Mouse (Mus musculus) urinary bladder, adult 2 months (tissue): ENCODE data around the gene Ipcef1. TPM values are rescaled to one million over a fixed set of nuclear protein-coding genes. Genes with fewer than 3 reads are reported as not detected.

Experiments
- DNase-seq: peaks from one replicate; pipeline ENCODE4 v3.0.0; 2022; ENCODE audit warnings: low spot score
- polyA plus RNA-seq: library from polyadenylated mRNA; depleted of rRNA; stranded (reverse); fragments of >200 nt; gene quantifications from 2 replicates; pipeline ENCODE4 v1.2.3, GENCODE M21; 2012

Ipcef1 gene
- polyA plus RNA-seq, 1 experiment, result 2.3 TPM

DNA sequence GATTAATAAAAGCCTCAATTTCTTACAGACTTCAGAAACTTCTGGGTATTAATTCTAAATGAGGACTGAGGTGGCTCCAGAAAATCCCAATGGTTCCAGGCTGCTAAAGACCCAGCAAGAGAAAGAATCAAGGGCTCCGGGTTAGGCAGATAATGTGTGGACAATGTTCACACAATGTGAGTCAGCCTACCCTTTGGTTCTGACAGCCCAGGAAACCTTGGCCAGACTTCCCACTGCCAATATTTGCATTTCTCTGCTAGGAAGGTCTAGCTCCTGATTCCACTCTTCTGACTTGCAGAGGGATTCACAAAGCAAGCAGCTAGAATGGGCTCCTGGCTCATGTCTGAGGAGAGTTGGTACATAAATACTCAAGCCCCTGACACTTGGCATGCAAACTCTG, 83.9 kb downstream of the Ipcef1 start:
- DNase-seq, result no peak

DNA sequence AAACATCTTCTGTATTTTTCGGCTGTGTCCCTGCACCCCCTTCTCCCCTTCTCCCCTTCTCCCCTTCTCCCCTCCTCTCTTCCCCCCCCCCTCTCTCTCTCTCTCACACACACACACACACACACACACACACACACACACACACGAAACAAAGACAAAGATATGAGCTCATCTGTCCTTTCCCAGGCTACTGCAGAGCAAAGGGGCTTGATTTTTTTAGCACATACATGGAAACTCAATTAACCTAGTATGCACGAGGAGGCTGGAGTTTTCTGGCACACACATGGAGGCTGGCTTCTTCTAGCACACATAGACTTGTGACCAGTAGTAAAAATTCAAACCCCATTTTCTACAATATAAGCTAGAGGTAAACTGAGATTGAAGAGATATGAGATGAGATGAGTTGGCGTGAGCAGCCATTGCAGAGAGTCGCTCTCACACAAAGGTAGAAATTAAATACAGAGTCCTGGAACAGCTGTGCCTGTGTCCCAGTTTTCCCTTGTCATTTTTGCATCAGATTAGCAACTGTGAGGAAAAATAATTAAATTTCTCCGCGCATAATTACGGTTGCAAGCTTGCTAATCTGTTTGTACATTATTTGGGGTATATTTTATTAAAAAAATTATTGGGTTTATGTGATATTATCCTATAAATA, 84.6 kb downstream of the Ipcef1 start:
- no peak for DNase-seq

DNA sequence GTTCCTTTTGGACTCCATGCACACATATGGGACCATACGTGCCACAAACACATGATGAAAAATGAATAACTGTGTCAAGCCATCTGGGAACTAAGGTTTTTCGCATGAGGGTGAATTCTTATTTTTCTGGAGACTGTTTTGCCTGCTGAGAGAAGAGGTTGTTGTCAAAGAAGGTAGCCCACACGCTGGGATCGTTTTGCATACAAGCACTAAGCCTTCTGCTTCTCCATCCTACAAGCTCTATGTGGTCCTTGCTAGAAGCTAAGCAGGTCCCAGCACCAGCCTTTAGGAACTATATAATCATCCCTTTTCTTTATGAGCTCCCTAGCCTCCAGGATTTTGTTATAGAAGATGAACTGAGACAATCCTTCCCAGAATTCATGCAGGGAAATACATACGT, 93.5 kb downstream of the Ipcef1 start:
- DNase-seq, result no peak

DNA sequence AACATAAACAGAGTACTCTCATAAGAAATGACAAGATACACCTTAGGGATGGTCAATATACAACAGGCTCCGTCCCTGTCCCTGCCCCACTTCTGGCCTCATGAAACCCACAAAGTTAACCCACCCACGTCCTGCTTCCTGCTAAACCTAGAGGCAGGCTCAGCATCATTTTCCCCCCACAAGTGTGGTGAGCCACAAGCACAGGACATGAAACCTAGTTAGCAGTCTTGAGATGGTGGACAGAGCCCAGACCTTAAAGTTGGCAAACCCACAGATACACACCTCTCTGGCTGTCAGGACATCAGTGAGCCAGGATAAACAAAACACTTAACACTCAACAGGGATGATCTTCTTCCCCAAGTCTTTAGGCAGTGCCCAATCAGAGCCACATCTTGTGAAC, 95.9 kb downstream of the Ipcef1 start:
- DNase-seq, result no peak

DNA sequence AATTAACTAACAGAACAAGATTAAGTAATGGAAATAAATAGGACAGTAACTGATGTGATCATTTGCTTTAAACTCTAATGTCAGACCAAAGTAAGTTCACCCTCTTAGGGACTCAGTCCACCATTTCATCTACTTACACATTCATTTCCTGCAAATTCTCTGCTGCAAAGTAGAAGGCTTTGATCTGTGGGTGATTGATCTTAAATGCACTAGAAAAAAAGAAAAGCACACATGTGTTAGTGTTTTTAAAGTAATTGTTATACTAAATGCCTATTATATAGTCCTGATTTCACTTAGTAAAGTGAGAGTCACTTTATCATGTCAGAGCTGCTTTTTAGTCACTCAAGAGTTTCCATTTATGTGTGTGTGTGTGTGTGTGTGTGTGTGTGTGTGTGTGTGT, 97.7 kb downstream of the Ipcef1 start:
- DNase-seq, result no peak

DNA sequence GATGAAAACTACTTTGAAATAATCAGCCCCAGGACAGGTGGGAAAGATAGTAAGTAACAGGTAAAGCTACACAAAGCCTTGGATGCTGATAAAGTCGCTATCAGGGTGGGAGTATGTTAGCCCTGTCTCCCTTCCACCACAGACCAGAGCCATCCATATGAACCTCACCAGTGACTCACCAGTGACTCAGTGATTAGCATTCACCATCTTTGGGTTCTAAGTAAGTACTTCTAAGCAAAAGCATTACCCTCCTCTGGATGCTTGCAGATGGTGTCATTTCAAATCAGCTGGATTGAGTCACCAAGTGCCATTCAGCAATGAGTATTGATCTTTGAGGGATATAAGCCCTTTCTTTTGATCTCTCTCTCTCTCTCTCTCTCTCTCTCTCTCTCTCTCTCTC, 99.2 kb downstream of the Ipcef1 start:
- no peak for DNase-seq

DNA sequence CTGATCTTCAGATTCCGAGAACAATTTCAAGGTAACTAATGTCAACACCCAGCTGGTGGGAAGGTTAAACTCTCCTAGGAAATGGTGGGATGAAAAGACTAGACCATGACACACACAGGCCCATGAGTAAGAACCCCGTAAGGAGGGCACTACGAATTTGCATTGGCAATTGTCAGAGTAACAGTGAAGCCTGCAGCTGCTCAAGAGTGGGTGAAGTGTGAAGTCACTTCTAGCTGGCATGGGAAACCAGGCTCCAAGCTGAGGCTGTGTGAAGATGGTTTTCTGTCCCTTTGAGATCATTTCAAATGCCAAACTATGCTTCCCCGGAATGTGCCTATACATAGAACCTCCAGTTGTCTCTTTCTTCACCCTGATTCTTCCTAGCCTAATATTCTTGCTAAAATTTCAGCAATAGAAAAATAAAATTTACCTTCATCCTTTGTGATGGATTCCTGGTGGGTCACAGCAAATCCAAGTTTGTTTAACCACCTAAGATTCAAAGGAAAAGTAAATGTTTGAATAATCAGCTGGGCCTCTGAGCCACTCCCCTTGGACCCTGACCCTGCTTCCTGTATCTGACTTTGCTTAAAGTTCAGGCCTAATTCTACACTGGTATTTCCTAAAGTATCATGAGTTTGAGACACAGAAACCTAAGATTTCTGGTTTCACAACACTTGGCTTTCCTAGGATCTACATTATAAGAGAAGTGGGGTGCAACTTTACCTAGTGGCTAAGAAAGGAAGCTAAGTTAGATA, 115.4 kb downstream of the Ipcef1 start:
- DNase-seq, result no peak

DNA sequence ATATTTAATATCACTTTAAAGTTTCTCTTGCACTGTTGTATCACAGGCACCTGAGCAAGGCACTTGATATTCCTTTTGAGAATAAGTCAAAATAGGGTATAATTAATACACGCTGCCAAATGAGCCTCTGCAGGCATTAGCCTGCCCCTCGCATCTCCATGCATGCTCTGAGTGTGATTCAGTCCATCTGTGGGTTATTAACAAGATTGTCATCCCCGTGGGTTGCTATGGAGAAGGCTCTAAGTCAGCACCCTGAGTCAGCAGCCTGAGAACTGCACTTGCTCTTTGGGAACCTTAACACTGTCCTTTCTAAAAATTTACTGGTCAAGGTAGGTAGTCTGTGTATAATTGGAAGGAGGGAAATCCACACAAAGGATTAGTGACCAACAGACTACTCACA, 117.5 kb downstream of the Ipcef1 start:
- no peak for DNase-seq

DNA sequence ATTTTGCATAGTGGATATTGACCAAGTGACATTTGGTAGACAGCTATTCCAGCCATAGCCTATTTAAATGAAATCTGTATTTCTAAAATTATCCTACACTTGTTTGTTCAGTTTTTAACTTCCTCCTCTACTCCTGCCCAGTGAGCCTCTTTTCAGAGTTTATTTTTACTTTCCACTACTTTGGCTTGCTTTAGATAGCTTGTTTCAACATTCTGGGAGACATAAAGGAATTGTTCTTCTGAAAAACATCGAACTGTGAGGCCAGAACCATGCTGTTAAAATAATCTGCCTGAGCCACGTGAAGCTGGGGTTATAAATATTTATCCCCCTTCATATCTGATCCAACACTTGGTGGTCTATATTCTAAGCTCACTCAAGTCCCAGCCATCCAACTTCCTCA, 121.4 kb downstream of the Ipcef1 start:
- no peak for DNase-seq

DNA sequence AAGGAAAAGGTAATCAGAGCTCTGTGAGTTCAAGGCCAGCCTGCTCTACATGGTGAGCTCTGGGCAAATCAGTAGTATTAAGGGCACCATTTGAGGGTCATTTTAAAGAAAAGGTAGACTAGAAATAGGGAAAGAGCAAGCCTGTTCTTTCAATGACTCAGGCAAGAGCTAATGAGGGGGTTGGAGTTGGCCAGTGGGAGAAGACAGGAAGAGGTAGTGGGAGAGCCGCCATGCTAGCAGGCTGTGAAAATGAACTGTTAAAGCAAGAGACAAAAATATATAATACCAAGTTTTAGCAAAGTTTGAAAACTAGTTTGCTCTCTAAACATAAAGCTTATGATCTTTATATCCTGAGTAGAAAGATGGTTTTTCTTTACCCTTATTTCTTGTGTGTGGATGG, 121.9 kb downstream of the Ipcef1 start:
- no peak for DNase-seq

DNA sequence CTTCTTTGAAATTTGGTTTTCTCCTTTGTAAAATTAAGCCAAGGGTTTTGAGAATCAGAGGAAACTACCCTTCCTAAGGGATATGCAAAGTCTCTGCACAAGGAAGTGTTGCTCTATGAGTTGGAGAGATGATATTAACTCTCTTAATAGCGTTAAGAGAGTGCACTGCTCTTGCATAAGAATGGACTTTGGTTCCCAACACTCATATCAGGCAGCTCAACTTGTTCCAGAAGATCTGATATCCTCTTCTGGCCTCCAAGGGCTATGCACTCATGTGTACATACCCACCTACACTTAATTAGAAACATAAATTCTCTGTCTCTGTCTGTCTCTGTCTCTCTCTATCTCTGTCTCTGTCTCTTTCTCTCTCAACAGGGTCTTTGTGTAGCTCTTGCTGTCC, 123.4 kb downstream of the Ipcef1 start:
- DNase-seq, result no peak

DNA sequence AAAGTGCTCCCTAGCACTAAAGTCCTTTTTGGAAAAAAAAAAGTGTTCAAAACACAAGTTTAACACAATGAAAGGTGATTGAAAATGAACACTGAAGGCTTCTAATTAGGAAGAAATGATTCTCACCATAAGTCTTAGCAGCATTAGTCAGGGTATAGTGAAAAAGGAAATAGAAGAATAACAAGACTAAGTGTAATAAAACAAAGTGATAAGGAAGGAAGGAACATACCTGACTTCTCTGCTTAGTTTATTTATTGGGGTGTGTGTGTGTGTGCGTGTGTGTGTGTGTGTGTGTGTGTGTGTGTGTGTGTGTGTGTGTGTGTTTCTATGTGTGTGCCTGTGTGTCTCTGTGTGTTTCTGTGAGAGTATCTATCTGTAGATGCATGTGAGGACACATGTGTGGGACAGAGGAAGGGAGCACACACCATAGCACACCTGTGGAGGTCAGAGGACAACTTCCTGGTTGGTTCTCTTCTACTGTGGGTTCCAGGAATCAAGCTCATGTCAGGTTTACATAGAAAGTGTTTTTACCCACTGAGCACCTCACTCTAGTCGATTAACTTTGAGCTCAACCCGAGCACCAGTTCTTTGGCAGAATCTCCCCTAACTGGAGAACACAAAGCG, 124.6 kb downstream of the Ipcef1 start:
- DNase-seq, result no peak

DNA sequence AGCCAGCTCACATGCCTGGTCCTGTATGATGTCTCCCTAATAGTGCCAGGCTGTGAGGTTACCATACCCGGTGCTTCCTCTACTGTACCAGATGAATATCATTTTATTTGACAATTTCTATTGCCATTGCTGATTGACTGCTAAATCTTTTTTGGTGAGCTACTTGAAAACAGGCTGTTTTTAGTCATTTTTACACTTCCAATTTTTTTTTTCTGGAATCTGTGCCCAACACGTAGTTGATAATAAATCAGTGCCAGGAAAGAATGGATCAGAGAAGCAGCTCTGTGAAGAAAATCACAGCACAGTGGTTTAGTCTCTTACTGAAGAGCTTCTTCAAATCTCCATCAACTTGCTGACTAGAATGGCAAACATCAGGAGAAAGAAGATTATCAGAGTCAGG, 125.6 kb downstream of the Ipcef1 start:
- DNase-seq, result no peak

DNA sequence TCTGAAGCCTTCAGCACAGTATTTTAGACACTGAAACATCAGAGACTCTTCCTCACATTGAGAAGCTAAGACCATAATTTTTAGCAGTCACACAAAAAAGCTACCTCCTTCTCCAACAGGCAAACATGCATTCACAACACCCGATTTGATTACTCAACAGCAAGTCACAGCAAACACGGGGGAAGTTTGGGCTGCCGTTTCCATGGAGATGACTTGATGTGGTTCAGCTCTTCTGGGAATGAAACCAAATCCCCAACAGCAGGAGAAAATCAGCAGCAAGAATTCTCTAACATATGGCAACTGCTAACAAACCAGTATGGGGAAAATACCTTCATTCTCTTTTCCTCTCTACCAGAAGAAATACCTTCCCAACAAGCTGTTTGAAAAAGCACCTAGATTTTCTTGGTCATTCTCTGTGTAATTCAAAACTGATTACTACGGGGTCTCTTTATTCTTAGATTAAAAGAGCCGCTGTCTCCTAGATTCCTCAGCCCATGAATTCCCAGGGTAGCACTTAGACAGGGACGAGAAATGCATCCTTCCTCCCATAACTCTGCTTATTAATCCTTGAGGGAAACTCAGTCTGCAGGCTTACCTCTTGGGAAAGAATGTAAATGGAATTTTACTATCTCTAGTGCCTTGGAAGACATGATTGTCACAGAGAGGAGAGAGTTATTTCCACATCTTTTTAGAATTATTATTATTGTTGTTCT, 135.6 kb downstream of the Ipcef1 start:
- DNase-seq, result no peak

DNA sequence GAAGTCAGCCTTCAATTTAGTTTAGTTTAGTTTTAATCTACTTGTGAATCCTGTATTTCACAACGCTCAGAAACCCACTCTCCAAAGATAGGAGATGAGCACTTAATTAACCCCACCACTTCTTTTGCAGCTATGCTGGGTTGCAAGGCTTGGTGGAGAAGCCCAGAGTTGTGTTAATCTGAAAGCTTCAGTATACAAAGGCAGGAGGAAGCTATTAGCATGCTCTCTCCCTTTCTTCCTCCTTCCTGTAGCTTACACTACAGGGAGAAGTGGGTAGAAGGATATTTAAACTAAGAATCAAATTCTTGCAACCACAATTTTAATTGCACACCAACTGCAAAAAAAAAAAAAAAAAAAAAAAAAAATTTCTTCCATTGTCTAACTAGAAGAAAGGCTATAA, 136.3 kb downstream of the Ipcef1 start:
- no peak for DNase-seq

DNA sequence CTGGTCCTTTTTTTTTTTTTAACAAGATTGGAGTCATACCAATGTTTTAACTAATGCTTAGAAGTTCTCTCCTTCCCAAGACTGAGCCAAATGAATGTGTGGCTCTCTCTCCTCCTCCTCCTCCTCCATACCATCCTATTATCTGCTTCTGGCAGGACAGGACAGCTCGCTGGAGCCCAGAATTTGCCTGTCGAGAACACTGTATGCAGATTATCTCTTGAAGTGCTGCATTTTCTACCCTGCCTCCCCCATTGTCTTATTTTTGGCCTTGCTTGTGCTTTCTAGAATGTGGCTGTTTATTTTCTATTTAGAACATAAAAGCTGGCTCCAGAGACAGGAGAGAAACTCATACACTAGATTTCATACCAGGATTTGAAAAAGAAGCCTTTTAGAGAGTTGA, 142.5 kb downstream of the Ipcef1 start:
- DNase-seq, result no peak

DNA sequence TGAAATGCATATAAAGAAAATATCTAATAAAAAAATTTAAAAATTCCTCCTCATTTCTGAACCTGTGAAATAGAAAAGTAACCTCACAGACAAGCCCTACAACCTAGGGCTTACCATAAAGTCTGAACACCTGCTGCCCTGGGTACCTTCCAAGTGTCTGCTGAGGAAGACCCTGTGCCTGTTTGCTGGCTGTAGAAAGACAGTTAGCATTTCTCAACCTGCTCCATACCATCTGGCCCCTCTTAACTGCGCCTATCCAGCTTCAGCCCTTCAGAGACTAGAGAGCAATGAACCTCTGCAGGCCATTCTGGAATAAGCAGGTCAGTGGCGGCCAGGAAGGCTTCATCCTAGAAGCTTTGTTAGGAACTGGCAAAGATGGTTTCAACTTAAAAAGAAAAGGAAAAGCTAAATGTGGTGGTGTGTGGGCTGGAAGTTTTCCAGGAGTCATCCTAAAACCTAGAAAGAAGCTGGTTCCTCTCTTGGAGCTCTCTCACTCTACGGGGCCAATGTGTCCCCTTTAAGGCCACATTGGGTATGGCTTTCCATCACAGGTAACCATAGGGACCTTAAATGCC, 150.4 kb downstream of the Ipcef1 start:
- DNase-seq, result no peak

DNA sequence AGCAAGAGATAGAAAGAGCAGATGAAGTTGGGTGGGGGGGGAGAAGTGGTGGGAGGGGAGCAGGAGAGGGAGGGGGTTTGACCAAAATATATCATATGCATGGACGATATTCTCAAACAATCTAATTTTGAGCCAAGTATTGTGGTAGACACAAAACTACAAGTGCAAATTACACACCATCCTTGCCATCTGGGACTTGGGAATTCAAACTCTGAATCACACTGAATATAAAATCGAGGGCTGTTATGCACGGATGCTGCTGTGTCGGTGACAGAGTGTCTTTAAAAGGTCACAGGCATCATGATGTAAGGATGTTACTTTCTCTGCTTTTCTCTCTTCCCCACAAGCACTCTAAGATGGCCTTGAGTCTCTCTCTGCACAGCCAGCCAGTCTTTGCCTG, 152.2 kb downstream of the Ipcef1 start:
- DNase-seq, result no peak

DNA sequence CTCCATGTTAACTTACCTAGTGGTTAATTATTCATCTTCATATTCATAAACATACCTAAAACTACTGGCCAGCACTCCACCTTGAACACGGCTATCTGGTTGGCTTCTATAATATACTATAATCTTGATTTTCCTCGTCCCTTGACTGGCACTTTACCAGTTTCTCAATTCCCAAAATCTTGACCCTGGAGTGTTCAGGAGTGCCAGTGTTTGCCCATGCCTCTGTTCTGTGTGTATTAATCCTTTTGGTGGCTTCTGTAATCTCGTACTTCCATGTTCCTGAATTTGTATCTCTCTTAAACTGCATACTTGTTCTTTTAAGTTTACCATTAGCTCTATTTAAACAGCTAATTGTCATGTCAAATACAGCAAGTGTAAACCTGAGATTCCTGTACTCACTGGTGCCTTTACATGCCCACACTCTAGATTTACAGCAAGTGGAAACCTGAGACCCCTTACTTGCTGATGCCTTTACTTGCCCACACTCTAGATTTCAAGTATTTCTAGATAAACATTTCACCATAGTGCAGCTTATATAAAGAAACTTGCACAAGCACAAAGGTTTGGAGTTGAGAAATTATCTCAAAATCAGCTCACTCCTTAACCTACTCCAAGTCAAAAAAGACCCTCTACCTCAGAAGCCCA, 155.5 kb downstream of the Ipcef1 start:
- DNase-seq, result no peak

DNA sequence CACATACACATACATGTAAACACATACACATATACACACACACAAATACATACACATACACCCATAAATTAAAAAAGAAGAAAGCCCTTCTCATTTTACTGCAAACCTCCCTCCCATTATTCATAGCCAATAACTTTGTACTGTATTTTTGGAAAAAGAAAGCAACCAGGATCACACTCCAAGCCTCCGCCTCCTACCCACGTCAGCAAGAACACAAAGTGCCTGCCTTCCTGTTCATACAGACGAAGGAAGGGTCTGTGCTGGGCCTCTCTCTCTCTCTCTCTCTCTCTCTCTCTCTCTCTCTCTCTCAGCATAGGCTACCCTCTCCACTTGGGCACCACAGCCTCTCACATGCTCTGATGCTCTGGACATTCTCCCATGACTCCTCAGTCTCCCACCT, 156.5 kb downstream of the Ipcef1 start:
- DNase-seq, result no peak

DNA sequence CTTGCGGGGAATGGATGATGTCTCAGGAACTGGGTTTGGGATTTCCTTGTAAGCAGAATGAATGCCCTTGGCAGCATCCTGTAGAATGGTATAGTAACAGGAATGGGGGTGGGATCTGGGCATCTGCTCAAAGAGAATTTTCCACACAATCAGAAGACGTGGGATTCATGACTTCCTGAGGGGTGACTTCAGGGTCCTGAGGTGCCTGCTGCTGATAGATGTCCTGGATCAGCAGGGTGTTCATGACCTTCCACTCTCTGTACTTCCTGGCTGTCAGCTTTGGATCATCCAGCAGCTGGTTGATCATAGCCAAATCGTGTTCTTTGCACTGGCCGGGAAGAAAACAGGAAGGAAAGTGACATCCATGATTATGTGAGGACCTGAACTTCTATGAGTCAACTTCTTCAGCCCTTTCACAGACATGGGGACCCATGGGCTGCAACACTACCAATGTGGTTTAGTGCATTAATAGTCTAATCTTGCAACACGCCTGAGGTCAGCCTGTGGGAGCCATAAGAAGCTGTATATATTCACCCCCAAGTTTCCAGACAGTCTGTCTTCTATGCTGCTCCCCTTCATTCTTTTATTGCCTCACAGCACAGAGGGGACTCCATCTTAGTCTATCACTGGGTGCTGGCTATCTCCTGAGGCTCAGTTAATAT, 161.8 kb downstream of the Ipcef1 start:
- no peak for DNase-seq
